Mouse (Mus musculus) heart, embryonic 15.5 days (tissue): ENCODE measurements at regions not wholly inside any gene's neighbourhood (a gene's known extent, or its start where the extent isn't known, plus 50 kb on each side); places are given as distances from the start of the nearest gene placed in this dataset.

Experiments
- ATAC-seq: fragments of 200-750 bp; cut with Nextera tagmentation; replicated peaks from 2 replicates; pipeline ENCODE4 v1.8.0; 2017; ENCODE audit warnings: low read depth, moderate TSS enrichment; ENCODE audit not compliant: insufficient number of reproducible peaks, insufficient read depth, low FRiP score
- H3K27ac ChIP-seq: fragments of 300-500 bp; sonication (generic); 2 replicates; pipeline ENCODE4 v1.5.1; 2015; ENCODE audit warnings: mild to moderate bottlenecking, inconsistent platforms
- H3K27me3 ChIP-seq: fragments of 300-500 bp; sonication (generic); 2 replicates; pipeline ENCODE4 v1.6.1; 2015; ENCODE audit warnings: inconsistent platforms
- H3K36me3 ChIP-seq: fragments of 300-500 bp; sonication (generic); 2 replicates; pipeline ENCODE4 v1.6.1; 2015; ENCODE audit warnings: mild to moderate bottlenecking, inconsistent platforms
- H3K4me1 ChIP-seq: fragments of 300-500 bp; sonication (generic); replicated peaks from 2 replicates; pipeline ENCODE4 v1.6.1; 2015; ENCODE audit warnings: inconsistent platforms
- H3K4me2 ChIP-seq: fragments of 300-500 bp; sonication (generic); 2 replicates; pipeline ENCODE4 v1.6.1; 2015; ENCODE audit warnings: inconsistent platforms, mild to moderate bottlenecking, moderate library complexity
- H3K4me3 ChIP-seq: fragments of 300-500 bp; sonication (generic); 2 replicates; pipeline ENCODE4 v1.5.1; 2015; ENCODE audit warnings: mild to moderate bottlenecking, inconsistent platforms
- H3K9ac ChIP-seq: fragments of 300-500 bp; sonication (generic); 2 replicates; pipeline ENCODE4 v1.6.1; 2015; ENCODE audit warnings: mild to moderate bottlenecking, inconsistent platforms
- H3K9me3 ChIP-seq: fragments of 300-500 bp; sonication (generic); replicated peaks from 2 replicates; pipeline ENCODE4 v1.6.1; 2016; ENCODE audit warnings: inconsistent platforms
- WGBS: fragments of 180-500 bp; shearing (Covaris S2); methylation state at CpG from one replicate; pipeline ENCODE4 v1.1.7; 2015; ENCODE audit warnings: mixed read lengths; 5-methylcytosine and 5-hydroxymethylcytosine counted together

GRCm38 (mm10) chr7:117044926-117045325 is 335.9 kb upstream of the Xylt1 start:
- Histone ChIP-seq H3K27ac (no peak overlapping the region), H3K4me1 (no peaks in the 10 kb centered on the region), H3K4me3 (no peak overlapping the region), H3K4me2 (no peak overlapping the region), H3K36me3 (no peaks in the 10 kb centered on the region), H3K27me3 (no peaks in the 10 kb centered on the region), H3K9ac (no peak overlapping the region), H3K9me3 (no peaks in the 10 kb centered on the region)
- ATAC-seq: no peak
- 68% methylated on average over 9 of the region's 9 CpGs for WGBS

DNA sequence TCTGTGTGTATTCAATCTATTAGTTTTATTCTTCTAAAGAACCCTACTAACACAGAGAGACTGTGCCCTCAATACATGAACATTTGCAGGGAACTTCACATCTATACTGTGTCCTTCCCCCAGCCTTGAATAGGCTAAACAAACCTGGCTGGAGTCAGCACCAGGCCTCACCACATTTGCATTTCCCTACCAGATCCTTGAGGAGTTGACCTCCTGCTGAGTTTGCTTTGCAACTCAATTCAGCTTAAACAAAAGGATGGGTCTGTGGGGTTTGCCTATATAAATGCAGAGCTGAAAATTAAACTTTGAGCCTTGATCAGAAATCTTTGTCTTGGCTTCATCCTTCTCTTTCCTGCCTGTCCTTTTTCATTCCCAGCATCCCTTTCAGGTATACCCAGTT is 331.5 kb upstream of the Xylt1 start:
- no peak overlapping the region for H3K9ac ChIP-seq
- H3K9me3 ChIP-seq: no peaks in the 10 kb centered on the region
- no peak overlapping the region for H3K27ac ChIP-seq
- no peak for ATAC-seq
- H3K4me3 ChIP-seq: no peak overlapping the region
- H3K36me3 ChIP-seq: no peaks in the 10 kb centered on the region
- H3K4me1 ChIP-seq: no peaks in the 10 kb centered on the region
- H3K27me3 ChIP-seq: no peaks in the 10 kb centered on the region
- no peak overlapping the region for H3K4me2 ChIP-seq

- H3K4me2 ChIP-seq: no peak overlapping the region
- 45% methylated on average over 2 of the region's 2 CpGs for WGBS
- no peak overlapping the region for H3K4me3 ChIP-seq
- H3K9me3 ChIP-seq: no peaks in the 10 kb centered on the region
- no peaks in the 10 kb centered on the region for H3K4me1 ChIP-seq
- no peak overlapping the region for H3K9ac ChIP-seq
- H3K36me3 ChIP-seq: no peaks in the 10 kb centered on the region
- no peak for ATAC-seq
- no peak overlapping the region for H3K27ac ChIP-seq
- no peaks in the 10 kb centered on the region for H3K27me3 ChIP-seq
Measured at GRCm38 (mm10) chr7:117065771-117066170, 315.0 kb upstream of the Xylt1 start.

- H3K4me2 ChIP-seq: no peak overlapping the region
- no peak overlapping the region for H3K27ac ChIP-seq
- H3K36me3 ChIP-seq: no peaks in the 10 kb centered on the region
- WGBS: 36% methylated on average over 6 of the region's 6 CpGs
- H3K27me3 ChIP-seq: no peaks in the 10 kb centered on the region
- H3K9me3 ChIP-seq: no peaks in the 10 kb centered on the region
- H3K9ac ChIP-seq: no peak overlapping the region
- ATAC-seq: no peak; the same call in 1 of the 2 replicates
- H3K4me1 ChIP-seq: no peaks in the 10 kb centered on the region
- no peak overlapping the region for H3K4me3 ChIP-seq
Measured at GRCm38 (mm10) chr7:117090911-117091550, 289.7 kb upstream of the Xylt1 start.

- H3K9me3 ChIP-seq: no peaks in the 10 kb centered on the region
- H3K4me2 ChIP-seq: no peak overlapping the region
- no peaks in the 10 kb centered on the region for H3K27me3 ChIP-seq
- no peaks in the 10 kb centered on the region for H3K4me1 ChIP-seq
- ATAC-seq: no peak
- H3K9ac ChIP-seq: no peak overlapping the region
- WGBS: 64% methylated on average over 4 of the region's 4 CpGs
- H3K27ac ChIP-seq: no peak overlapping the region
- H3K4me3 ChIP-seq: no peak overlapping the region
- H3K36me3 ChIP-seq: no peaks in the 10 kb centered on the region
Measured at GRCm38 (mm10) chr7:117092860-117093259, 287.9 kb upstream of the Xylt1 start.

GRCm38 (mm10) chr7:117097618-117098017 is 283.2 kb upstream of the Xylt1 start:
- H3K36me3 ChIP-seq: no peaks in the 10 kb centered on the region
- H3K4me3 ChIP-seq: no peak overlapping the region
- WGBS: 81% methylated on average over 3 of the region's 3 CpGs
- H3K4me1 ChIP-seq: no peaks in the 10 kb centered on the region
- no peaks in the 10 kb centered on the region for H3K27me3 ChIP-seq
- no peak overlapping the region for H3K4me2 ChIP-seq
- ATAC-seq: no peak
- no peak overlapping the region for H3K27ac ChIP-seq
- H3K9me3 ChIP-seq: no peaks in the 10 kb centered on the region
- no peak overlapping the region for H3K9ac ChIP-seq

GRCm38 (mm10) chr7:117099041-117099440 is 281.7 kb upstream of the Xylt1 start:
- WGBS: 75% methylated on average over 6 of the region's 6 CpGs
- Histone ChIP-seq H3K27ac (no peak overlapping the region), H3K4me2 (no peak overlapping the region), H3K4me1 (no peaks in the 10 kb centered on the region), H3K9ac (no peak overlapping the region), H3K36me3 (no peaks in the 10 kb centered on the region), H3K9me3 (no peaks in the 10 kb centered on the region), H3K27me3 (no peaks in the 10 kb centered on the region), H3K4me3 (no peak overlapping the region)
- ATAC-seq: no peak

- ATAC-seq: no peak
- H3K9ac ChIP-seq: no peak overlapping the region
- H3K9me3 ChIP-seq: no peaks in the 10 kb centered on the region
- no peaks in the 10 kb centered on the region for H3K36me3 ChIP-seq
- WGBS: 32% methylated on average over 5 of the region's 5 CpGs
- no peak overlapping the region for H3K27ac ChIP-seq
- no peak overlapping the region for H3K4me3 ChIP-seq
- no peaks in the 10 kb centered on the region for H3K27me3 ChIP-seq
- H3K4me1 ChIP-seq: no peaks in the 10 kb centered on the region
- H3K4me2 ChIP-seq: no peak overlapping the region
Measured at GRCm38 (mm10) chr7:117103035-117103434, 277.7 kb upstream of the Xylt1 start.

DNA sequence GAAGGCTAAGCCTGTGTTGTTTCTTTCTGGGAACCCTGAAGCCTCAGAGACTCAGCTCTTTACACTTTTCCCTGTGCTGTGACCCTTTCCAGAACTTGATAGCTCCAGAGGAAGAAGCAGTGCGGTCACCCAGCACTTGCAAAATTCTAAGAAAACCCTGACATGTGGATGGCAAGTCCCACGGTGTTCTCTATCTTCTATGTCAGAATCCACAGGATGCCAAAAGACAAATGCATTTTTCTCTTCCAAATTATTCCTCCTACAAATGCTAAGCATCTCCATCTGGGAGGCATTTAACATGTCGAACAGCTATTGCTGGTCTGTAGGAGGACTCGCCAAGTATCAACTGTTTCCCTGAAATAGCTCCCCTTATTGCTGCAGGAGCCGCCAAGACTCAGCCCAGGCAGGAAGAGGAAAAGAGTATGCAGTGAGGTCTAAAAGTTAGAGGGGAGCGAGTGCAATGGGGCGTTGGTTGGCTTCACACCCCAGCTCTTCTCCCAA is 274.0 kb upstream of the Xylt1 start:
- H3K27ac ChIP-seq: no peak overlapping the region
- H3K4me3 ChIP-seq: no peak overlapping the region
- no peaks in the 10 kb centered on the region for H3K9me3 ChIP-seq
- H3K9ac ChIP-seq: no peak overlapping the region
- ATAC-seq: no peak
- H3K27me3 ChIP-seq: no peaks in the 10 kb centered on the region
- H3K4me2 ChIP-seq: no peak overlapping the region
- no peaks in the 10 kb centered on the region for H3K4me1 ChIP-seq
- 65% methylated on average over 7 of the region's 7 CpGs for WGBS
- no peaks in the 10 kb centered on the region for H3K36me3 ChIP-seq

DNA sequence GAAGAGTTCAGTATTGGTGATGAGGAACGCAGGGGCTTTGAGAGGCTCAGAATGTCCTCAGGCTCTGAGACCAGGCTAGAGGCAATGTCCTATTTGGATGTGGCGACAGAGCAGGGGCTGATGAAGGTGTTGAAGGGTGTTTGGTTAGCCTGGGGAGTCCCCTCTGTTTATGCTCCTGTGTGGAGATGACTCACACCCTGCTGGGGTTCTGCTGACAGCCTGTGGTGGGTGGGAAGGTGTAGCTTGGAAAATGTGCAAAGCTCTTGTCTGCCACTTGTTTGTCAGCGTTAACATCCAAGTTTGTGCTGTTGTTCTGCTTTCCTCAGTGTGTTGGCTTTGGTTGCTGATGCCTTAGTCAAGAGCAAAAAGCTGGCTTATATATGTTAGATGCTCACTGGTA is 272.4 kb upstream of the Xylt1 start:
- no peaks in the 10 kb centered on the region for H3K4me1 ChIP-seq
- no peak for ATAC-seq
- no peak overlapping the region for H3K4me3 ChIP-seq
- H3K9me3 ChIP-seq: no peaks in the 10 kb centered on the region
- H3K9ac ChIP-seq: no peak overlapping the region
- no peak overlapping the region for H3K27ac ChIP-seq
- no peak overlapping the region for H3K4me2 ChIP-seq
- WGBS: 47% methylated on average over 3 of the region's 3 CpGs
- H3K27me3 ChIP-seq: no peaks in the 10 kb centered on the region
- H3K36me3 ChIP-seq: no peaks in the 10 kb centered on the region

DNA sequence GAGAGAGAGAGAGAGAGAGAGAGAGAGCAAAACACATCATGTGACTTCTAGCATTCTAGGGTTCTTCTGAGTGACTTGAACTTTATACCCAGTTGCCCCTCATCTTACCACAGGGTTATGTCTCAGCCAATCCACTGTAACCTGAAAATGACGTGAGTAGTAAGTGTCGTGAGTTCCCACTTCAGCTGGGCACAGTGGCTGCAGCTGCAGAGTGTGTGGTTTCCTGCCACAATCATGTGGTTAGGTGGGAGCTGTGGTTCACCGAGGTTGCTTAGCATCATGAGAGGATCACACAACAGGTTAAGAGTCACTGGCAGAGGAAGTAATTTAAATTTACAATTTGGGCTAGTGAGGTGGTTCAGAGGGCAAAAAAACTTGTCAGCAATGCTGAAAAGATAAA is 253.1 kb upstream of the Xylt1 start:
- H3K9me3 ChIP-seq: no peaks in the 10 kb centered on the region
- no peaks in the 10 kb centered on the region for H3K36me3 ChIP-seq
- no peak for ATAC-seq
- no peak overlapping the region for H3K9ac ChIP-seq
- H3K4me2 ChIP-seq: no peak overlapping the region
- no peak overlapping the region for H3K27ac ChIP-seq
- H3K4me1 ChIP-seq: no peaks in the 10 kb centered on the region
- WGBS: 56% methylated on average over 3 of the region's 3 CpGs
- H3K4me3 ChIP-seq: no peak overlapping the region
- H3K27me3 ChIP-seq: no peaks in the 10 kb centered on the region

DNA sequence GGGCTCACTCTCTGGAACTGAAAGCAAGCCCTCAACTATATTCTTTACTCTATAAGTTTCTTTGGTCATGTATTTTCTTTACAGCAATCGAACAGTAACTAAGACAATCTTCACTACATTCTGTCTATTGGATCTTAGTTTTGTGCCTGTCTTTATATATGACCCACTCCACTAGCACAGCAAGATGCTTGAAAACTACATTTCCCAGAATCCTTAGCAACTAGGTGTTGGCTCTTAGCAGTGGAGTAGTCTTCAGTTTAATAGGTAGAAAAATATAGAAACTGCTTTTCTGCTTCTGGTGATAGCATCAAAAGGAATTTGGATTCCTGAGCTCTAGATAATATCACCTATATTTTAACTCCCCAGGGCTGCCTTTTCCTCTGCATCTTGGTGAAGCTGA is 245.9 kb upstream of the Xylt1 start:
- Histone ChIP-seq H3K36me3 (no peaks in the 10 kb centered on the region), H3K4me1 (0 out of 2 replicates have a peak, but pooled peaks cover 3% of the 10 kb centered on the region), H3K4me2 (no peak overlapping the region), H3K27me3 (no peaks in the 10 kb centered on the region), H3K27ac (no peak overlapping the region), H3K4me3 (no peak overlapping the region), H3K9ac (no peak overlapping the region), H3K9me3 (no peaks in the 10 kb centered on the region)
- 76% methylated on average over 1 of the region's 1 CpGs for WGBS
- no peak for ATAC-seq
